ENCODE assay signal across 8 mouse cellular contexts in genomic region chr14:19977271-19978024, GRCm38 (mm10). TPM values are rescaled to one million over a fixed set of nuclear protein-coding genes. Genes with fewer than 3 reads are reported as not detected.
DNase-seq lines count a peak whose midpoint lies in the region; ATAC-seq lines count a peak whose summit lies in the region.

Gene Gng2, minus strand, starts transcription at chr14:19977627.

- peak within 1 kb of the TSS; percentile 59 for H3K9ac ChIP-seq in kidney, embryonic 15.5 days
- H3K9ac ChIP-seq in embryonic facial prominence, embryonic 14.5 days (ENCODE audit: low read depth, low read length): peak within 1 kb of the TSS; percentile 70
- H3K9ac ChIP-seq in hindbrain, embryonic 14.5 days: peak within 1 kb of the TSS; percentile 94
- peak within 1 kb of the TSS; percentile 47 for H3K9ac ChIP-seq in liver, embryonic 11.5 days (ENCODE audit: low read depth, low read length)

- peak within 1 kb of the TSS; percentile 94 for H3K27ac ChIP-seq in kidney, embryonic 15.5 days
- peak within 1 kb of the TSS; percentile 93 for H3K27ac ChIP-seq in embryonic facial prominence, embryonic 14.5 days (replicated peaks; ENCODE audit: low read depth, low read length)
- peak within 1 kb of the TSS; percentile 99 for H3K27ac ChIP-seq in hindbrain, embryonic 14.5 days
- H3K27ac ChIP-seq in liver, embryonic 11.5 days (ENCODE audit: low read depth, low read length): peak within 1 kb of the TSS; percentile 9; the same call in 1 of the 2 replicates

- H3K4me3 ChIP-seq in kidney, embryonic 15.5 days (replicated peaks): peak within 1 kb of the TSS; percentile 49
- peak within 1 kb of the TSS; percentile 53 for H3K4me3 ChIP-seq in embryonic facial prominence, embryonic 14.5 days (ENCODE audit: low read depth, low read length)
- peak within 1 kb of the TSS; percentile 75 for H3K4me3 ChIP-seq in hindbrain, embryonic 14.5 days (replicated peaks; ENCODE audit: low read length)
- peak within 1 kb of the TSS; percentile 47 for H3K4me3 ChIP-seq in liver, embryonic 11.5 days (ENCODE audit: low read depth, low read length)

- ATAC-seq in kidney, embryonic 15.5 days (replicated peaks; ENCODE audit: low FRiP score): peak; percentile 61
- ATAC-seq in embryonic facial prominence, embryonic 14.5 days (ENCODE audit: low read depth): peak; percentile 10; the same call in 1 of the 2 replicates
- no peak for ATAC-seq in hindbrain, embryonic 14.5 days (ENCODE audit: low FRiP score)
- peak; percentile 53; the same call in 1 of the 2 replicates for ATAC-seq in liver, embryonic 11.5 days (replicated peaks; ENCODE audit: low FRiP score)

- WGBS in kidney, embryonic 15.5 days: 3% methylated on average over 15 of the region's 15 CpGs
- WGBS in embryonic facial prominence, embryonic 14.5 days: 9% methylated on average over 15 of the region's 15 CpGs
- WGBS in hindbrain, embryonic 14.5 days: 5% methylated on average over 15 of the region's 15 CpGs
- WGBS in liver, embryonic 11.5 days: 13% methylated on average over 15 of the region's 15 CpGs

- H3K4me1 ChIP-seq in kidney, embryonic 15.5 days: peaks cover 22% of the 10 kb centered on the region
- H3K4me1 ChIP-seq in embryonic facial prominence, embryonic 14.5 days (ENCODE audit: control insufficient read depth, insufficient read depth, low read length): peaks cover 22% of the 10 kb centered on the region
- peaks cover 36% of the 10 kb centered on the region for H3K4me1 ChIP-seq in hindbrain, embryonic 14.5 days (replicated peaks; ENCODE audit: control insufficient read depth, insufficient read depth, low read length)
- H3K4me1 ChIP-seq in liver, embryonic 11.5 days (replicated peaks; ENCODE audit: control insufficient read depth, insufficient read depth, low read length): peaks cover 8% of the 10 kb centered on the region; the same call in 1 of the 2 replicates

- H3K36me3 ChIP-seq in kidney, embryonic 15.5 days: no peaks in the 10 kb centered on the region
- H3K36me3 ChIP-seq in embryonic facial prominence, embryonic 14.5 days (ENCODE audit: control insufficient read depth, insufficient read depth, low read length): no peaks in the 10 kb centered on the region
- H3K36me3 ChIP-seq in hindbrain, embryonic 14.5 days (replicated peaks; ENCODE audit: control insufficient read depth, insufficient read depth): no peaks in the 10 kb centered on the region
- no peaks in the 10 kb centered on the region for H3K36me3 ChIP-seq in liver, embryonic 11.5 days (ENCODE audit: control insufficient read depth, insufficient read depth, low read length)

- no peak for DNase-seq in kidney, adult 8-10 months
- peak; percentile 20 for DNase-seq in adrenal gland, adult 2 months
- no peak for DNase-seq in embryonic facial prominence, embryonic 14.5 days (ENCODE audit: low spot score)
- no peak for DNase-seq in hindbrain, embryonic 14.5 days (ENCODE audit: low spot score)
- DNase-seq in liver, embryonic 11.5 days (ENCODE audit: low spot score): no peak
- DNase-seq in retina, embryonic 14.5 days (ENCODE audit: low spot score): peak; percentile 41
- DNase-seq in thymus, postnatal 36 days: no peak

- no peaks in the 10 kb centered on the region for H3K27me3 ChIP-seq in kidney, embryonic 15.5 days
- no peaks in the 10 kb centered on the region for H3K27me3 ChIP-seq in embryonic facial prominence, embryonic 14.5 days (replicated peaks; ENCODE audit: control insufficient read depth, insufficient read depth, low read length)
- H3K27me3 ChIP-seq in hindbrain, embryonic 14.5 days (ENCODE audit: control insufficient read depth, insufficient read depth, low read length): no peaks in the 10 kb centered on the region
- H3K27me3 ChIP-seq in liver, embryonic 11.5 days (replicated peaks; ENCODE audit: control insufficient read depth, insufficient read depth, low read length): 0 out of 2 replicates have a peak, but pooled peaks cover 5% of the 10 kb centered on the region

- peak within 1 kb of the TSS; percentile 66 for H3K4me2 ChIP-seq in kidney, embryonic 15.5 days
- H3K4me2 ChIP-seq in embryonic facial prominence, embryonic 14.5 days (ENCODE audit: low read depth, low read length): peak within 1 kb of the TSS; percentile 83
- peak within 1 kb of the TSS; percentile 75 for H3K4me2 ChIP-seq in hindbrain, embryonic 14.5 days (replicated peaks)
- H3K4me2 ChIP-seq in liver, embryonic 11.5 days: peak within 1 kb of the TSS; percentile 73

- H3K9me3 ChIP-seq in kidney, embryonic 15.5 days (replicated peaks): no peaks in the 10 kb centered on the region
- H3K9me3 ChIP-seq in embryonic facial prominence, embryonic 14.5 days (ENCODE audit: control insufficient read depth, low read length): no peaks in the 10 kb centered on the region
- no peaks in the 10 kb centered on the region for H3K9me3 ChIP-seq in hindbrain, embryonic 14.5 days (ENCODE audit: control insufficient read depth, low read length)
- H3K9me3 ChIP-seq in liver, embryonic 11.5 days (ENCODE audit: control insufficient read depth, low read length): no peaks in the 10 kb centered on the region

RNA-seq across cellular contexts. Expression of gene Gng2, which starts in this region (rescaled TPM):
- polyA plus RNA-seq in kidney, embryonic 15.5 days (2015; fragmentation: Nextera tagmentation; extraction: Ambion mirVana): 51.1 and 56.5 TPM in 2 replicates
- total RNA-seq in adrenal gland, adult 2 months (2021): 10 to 100 TPM; 32.8 to 39.5 TPM
- polyA plus RNA-seq in adrenal gland, adult 2 months (2012; rRNA removed): 3.3 and 3.7 TPM in 2 replicates
- polyA plus RNA-seq in embryonic facial prominence, embryonic 14.5 days (2014; fragmentation: Nextera tagmentation; extraction: Ambion mirVana): 59.3 and 63.5 TPM in 2 replicates
- polyA plus RNA-seq in hindbrain, embryonic 14.5 days (2014; fragmentation: Nextera tagmentation; extraction: Ambion mirVana): 362 and 393 TPM in 2 replicates
- 23.7 and 32.7 TPM in 2 replicates for polyA plus RNA-seq in liver, embryonic 11.5 days (2014; fragmentation: Nextera tagmentation; extraction: Ambion mirVana)

Comparison
In these comparisons a context has a peak if more than half of its experiments do, and no peak if none do; other contexts are left out.
1. H3K27ac ChIP-seq: peak in every context shown above with its lines; median percentile 99 in hindbrain, embryonic 14.5 days; 94 in kidney, embryonic 15.5 days; 93 in embryonic facial prominence, embryonic 14.5 days; 9 in liver, embryonic 11.5 days.
2. DNase-seq: peak in adrenal gland, adult 2 months (single experiment) and retina, embryonic 14.5 days (single experiment); none in kidney, adult 8-10 months (0 of 2), embryonic facial prominence, embryonic 14.5 days (single experiment), hindbrain, embryonic 14.5 days (single experiment), liver, embryonic 11.5 days (single experiment) and thymus, postnatal 36 days (0 of 2).
3. Peak in every context shown above with its lines, with median percentiles within 50 percentile points of each other: H3K4me2 ChIP-seq, H3K4me3 ChIP-seq and H3K9ac ChIP-seq.